Mouse (Mus musculus) limb, embryonic 15.5 days (tissue): ENCODE measurements at regions not wholly inside any gene's neighbourhood (a gene's known extent, or its start where the extent isn't known, plus 50 kb on each side); places are given as distances from the start of the nearest gene placed in this dataset.
A peak's percentile ranks its signal among the peaks of the same experiment; 100 is the strongest.

Source experiments
- ATAC-seq: fragments of 200-750 bp; cut with Nextera tagmentation; 2 replicates; pipeline ENCODE4 v1.8.0; 2017; ENCODE audit warnings: low read depth, moderate TSS enrichment; ENCODE audit not compliant: insufficient number of reproducible peaks, low FRiP score, low TSS enrichment
- H3K27ac ChIP-seq: fragments of 300-500 bp; sonication (generic); 2 replicates; pipeline ENCODE4 v1.5.1; 2015; ENCODE audit warnings: moderate library complexity, mild to moderate bottlenecking, inconsistent platforms
- H3K27me3 ChIP-seq: fragments of 300-500 bp; sonication (generic); 2 replicates; pipeline ENCODE4 v1.6.1; 2015; ENCODE audit warnings: inconsistent platforms
- H3K36me3 ChIP-seq: fragments of 300-500 bp; sonication (generic); 2 replicates; pipeline ENCODE4 v1.6.1; 2015; ENCODE audit warnings: inconsistent platforms
- H3K4me1 ChIP-seq: fragments of 300-500 bp; sonication (generic); 2 replicates; pipeline ENCODE4 v1.6.1; 2015; ENCODE audit warnings: inconsistent platforms
- H3K4me2 ChIP-seq: fragments of 300-500 bp; sonication (generic); 2 replicates; pipeline ENCODE4 v1.6.1; 2015; ENCODE audit warnings: mild to moderate bottlenecking, inconsistent platforms
- H3K4me3 ChIP-seq: fragments of 300-500 bp; sonication (generic); 2 replicates; pipeline ENCODE4 v1.5.1; 2015; ENCODE audit warnings: mild to moderate bottlenecking, inconsistent platforms
- H3K9ac ChIP-seq: fragments of 300-500 bp; sonication (generic); 2 replicates; pipeline ENCODE4 v1.6.1; 2015; ENCODE audit warnings: inconsistent platforms
- H3K9me3 ChIP-seq: fragments of 300-500 bp; sonication (generic); 2 replicates; pipeline ENCODE4 v1.6.1; 2016; ENCODE audit warnings: inconsistent platforms
- WGBS: fragments of 180-500 bp; shearing (Covaris S2); methylation state at CpG from one replicate; pipeline ENCODE4 v1.1.7; 2015; 5-methylcytosine and 5-hydroxymethylcytosine counted together

- Histone ChIP-seq H3K27me3 (no peaks in the 10 kb centered on the region), H3K4me3 (no peak overlapping the region), H3K9ac (no peak overlapping the region), H3K36me3 (no peaks in the 10 kb centered on the region), H3K9me3 (no peaks in the 10 kb centered on the region), H3K4me2 (no peak overlapping the region), H3K4me1 (peaks cover 4% of the 10 kb centered on the region; the same call in 1 of the 2 replicates), H3K27ac (no peak overlapping the region)
- no peak for ATAC-seq
- 56% methylated on average over 2 of the region's 2 CpGs for WGBS
These were observed 78.7 kb upstream of the Cntln start for GRCm38 (mm10) chr4:84805431-84805830.

GRCm38 (mm10) chr4:84793156-84793919 lies 90.8 kb upstream of the Cntln start:
- no peak overlapping the region for H3K27ac ChIP-seq
- H3K4me1 ChIP-seq = no peaks in the 10 kb centered on the region
- H3K36me3 ChIP-seq = no peaks in the 10 kb centered on the region
- ATAC-seq = no peak
- H3K27me3 ChIP-seq = no peaks in the 10 kb centered on the region
- WGBS = 42% methylated on average over 10 of the region's 10 CpGs
- H3K9me3 ChIP-seq = no peaks in the 10 kb centered on the region
- H3K4me3 ChIP-seq = no peak overlapping the region
- no peak overlapping the region for H3K9ac ChIP-seq
- no peak overlapping the region for H3K4me2 ChIP-seq

DNA sequence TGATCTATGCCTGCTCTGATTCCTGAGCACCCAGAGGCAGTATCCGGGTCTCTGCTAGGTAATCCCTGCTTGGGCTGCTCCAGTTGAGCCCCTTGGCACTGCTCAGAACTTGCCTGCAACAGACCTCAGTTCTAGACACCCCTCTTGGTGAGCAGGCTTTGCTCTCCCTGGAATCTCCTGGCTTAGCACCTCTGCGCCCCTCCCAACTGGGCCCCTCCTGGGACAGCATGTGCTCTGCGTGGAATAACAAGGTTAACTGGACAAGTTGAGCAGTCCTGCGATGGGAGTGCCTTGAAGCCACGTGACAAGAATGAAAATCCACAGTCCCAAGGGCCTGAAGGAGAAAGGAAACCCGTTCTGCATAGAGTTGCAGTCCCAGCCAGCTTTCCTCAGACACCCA lies 97.5 kb upstream of the Cntln start:
- Histone ChIP-seq H3K4me1 (peaks cover 13% of the 10 kb centered on the region), H3K9ac (no peak overlapping the region), H3K36me3 (no peaks in the 10 kb centered on the region), H3K27ac (0 out of 2 replicates have a peak overlapping the region, but pooled peaks have one; percentile 6), H3K4me3 (no peak overlapping the region), H3K9me3 (no peaks in the 10 kb centered on the region), H3K4me2 (no peak overlapping the region), H3K27me3 (no peaks in the 10 kb centered on the region)
- 40% methylated on average over 6 of the region's 6 CpGs for WGBS
- ATAC-seq = 0 out of 2 replicates have a peak, but pooled peaks have one; percentile 19

DNA sequence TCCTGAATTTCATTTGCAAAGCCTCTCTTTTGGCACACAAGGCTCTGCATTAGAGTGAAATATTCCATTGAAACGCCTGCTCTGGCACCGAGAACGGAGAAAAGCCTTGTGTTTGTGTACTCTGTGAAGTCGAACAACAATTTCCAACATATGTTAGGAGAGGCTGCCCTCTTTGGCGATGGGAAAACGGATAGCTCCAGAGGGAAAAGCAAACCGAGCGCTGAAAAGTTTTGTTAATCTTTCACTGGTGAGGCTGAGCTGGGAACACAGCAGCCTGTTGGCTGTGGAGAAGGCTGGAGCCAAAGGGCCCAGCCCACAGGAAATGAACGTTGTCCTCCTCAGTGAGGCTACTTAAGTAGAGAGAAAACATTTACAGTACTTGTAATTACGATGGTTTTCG lies 93.1 kb upstream of the Bnc2 start:
- 0 out of 2 replicates have a peak, but pooled peaks have one; percentile 55 for ATAC-seq
- Histone ChIP-seq H3K27me3 (no peaks in the 10 kb centered on the region), H3K4me1 (peaks cover 12% of the 10 kb centered on the region), H3K36me3 (no peaks in the 10 kb centered on the region), H3K27ac (peak overlapping the region; percentile 52), H3K9ac (no peak overlapping the region), H3K4me3 (no peak overlapping the region), H3K4me2 (peak overlapping the region; percentile 27), H3K9me3 (no peaks in the 10 kb centered on the region)
- 8% methylated on average over 11 of the region's 11 CpGs for WGBS

DNA sequence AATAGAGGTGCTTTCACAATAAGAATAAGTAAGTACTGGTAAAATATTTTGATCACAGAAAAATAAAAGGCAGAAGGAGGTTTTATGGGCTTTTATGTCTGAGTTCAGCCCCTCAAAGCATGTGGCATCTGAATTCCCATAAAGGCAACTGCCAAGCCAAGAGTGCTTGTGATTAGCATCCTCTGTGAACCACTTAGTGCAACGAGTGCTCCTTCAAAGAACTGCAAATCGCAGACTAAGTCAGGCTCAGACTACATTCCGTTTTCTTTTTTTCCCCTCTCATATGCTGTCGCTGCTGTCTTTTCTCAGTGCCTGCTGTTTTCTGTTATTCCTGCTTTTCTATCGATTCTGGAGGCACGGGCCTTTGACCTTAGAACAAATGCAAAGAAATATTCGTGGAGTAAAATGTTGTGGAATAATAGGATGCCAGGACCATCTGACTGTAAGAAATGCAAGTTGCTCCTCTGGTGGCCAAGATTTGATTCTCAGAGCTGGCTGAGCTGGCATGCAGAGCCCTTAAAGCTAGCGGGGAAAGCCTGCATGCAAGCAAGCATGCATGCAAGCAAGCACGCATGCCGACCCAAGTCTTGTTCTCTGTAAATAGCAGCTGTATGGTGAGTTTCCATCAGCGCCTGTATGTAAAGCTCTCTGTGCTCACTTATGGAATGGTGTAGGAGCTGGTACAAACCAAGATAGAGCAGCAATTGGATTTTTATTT lies 91.8 kb upstream of the Bnc2 start:
- 40% methylated on average over 11 of the region's 11 CpGs for WGBS
- H3K9me3 ChIP-seq = no peaks in the 10 kb centered on the region
- H3K4me3 ChIP-seq = no peak overlapping the region
- ATAC-seq = no peak
- H3K36me3 ChIP-seq = no peaks in the 10 kb centered on the region
- no peaks in the 10 kb centered on the region for H3K27me3 ChIP-seq
- peaks cover 12% of the 10 kb centered on the region for H3K4me1 ChIP-seq
- H3K27ac ChIP-seq = no peak overlapping the region
- no peak overlapping the region for H3K9ac ChIP-seq
- H3K4me2 ChIP-seq = no peak overlapping the region

- Histone ChIP-seq H3K4me1 (no peaks in the 10 kb centered on the region; the same call in 1 of the 2 replicates), H3K36me3 (no peaks in the 10 kb centered on the region), H3K9ac (no peak overlapping the region), H3K9me3 (no peaks in the 10 kb centered on the region), H3K4me3 (no peak overlapping the region), H3K27me3 (no peaks in the 10 kb centered on the region), H3K4me2 (no peak overlapping the region), H3K27ac (no peak overlapping the region)
- no peak for ATAC-seq
- 93% methylated on average over 5 of the region's 5 CpGs for WGBS
These were observed 82.1 kb upstream of the Bnc2 start for GRCm38 (mm10) chr4:84757172-84757571.

DNA sequence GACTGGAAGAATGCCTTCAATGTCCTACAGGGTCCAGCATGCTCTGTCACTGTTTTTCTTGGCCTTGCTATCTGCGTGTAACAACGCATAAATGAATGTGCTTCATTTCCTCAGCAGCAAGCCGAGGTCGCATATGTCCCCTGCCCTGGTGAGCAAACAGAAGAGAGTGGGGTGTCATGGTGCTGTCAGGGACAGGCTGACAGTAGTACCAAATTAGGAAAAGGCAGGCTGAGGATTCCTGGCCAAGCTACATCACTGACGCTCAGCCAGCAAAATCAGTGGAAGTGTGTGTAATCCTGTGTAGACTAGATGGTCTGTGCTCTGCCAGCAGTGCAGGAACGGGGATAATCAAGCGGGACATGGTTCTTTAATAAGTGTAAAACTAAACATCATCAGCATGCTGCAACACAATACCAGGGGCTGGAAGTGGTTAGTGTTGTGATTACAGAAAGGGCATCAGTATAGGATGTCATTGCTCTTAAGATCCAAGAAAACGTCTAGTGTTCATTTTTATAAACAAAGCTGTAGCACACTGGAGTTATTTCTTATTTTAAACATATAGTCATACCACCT lies 77.6 kb upstream of the Bnc2 start:
- 64% methylated on average over 8 of the region's 8 CpGs for WGBS
- Histone ChIP-seq H3K9ac (no peak overlapping the region), H3K27ac (no peak overlapping the region), H3K4me1 (no peaks in the 10 kb centered on the region; the same call in 1 of the 2 replicates), H3K9me3 (no peaks in the 10 kb centered on the region), H3K4me3 (no peak overlapping the region), H3K4me2 (no peak overlapping the region), H3K36me3 (no peaks in the 10 kb centered on the region), H3K27me3 (0 out of 2 replicates have a peak, but pooled peaks cover 5% of the 10 kb centered on the region)
- ATAC-seq = no peak

DNA sequence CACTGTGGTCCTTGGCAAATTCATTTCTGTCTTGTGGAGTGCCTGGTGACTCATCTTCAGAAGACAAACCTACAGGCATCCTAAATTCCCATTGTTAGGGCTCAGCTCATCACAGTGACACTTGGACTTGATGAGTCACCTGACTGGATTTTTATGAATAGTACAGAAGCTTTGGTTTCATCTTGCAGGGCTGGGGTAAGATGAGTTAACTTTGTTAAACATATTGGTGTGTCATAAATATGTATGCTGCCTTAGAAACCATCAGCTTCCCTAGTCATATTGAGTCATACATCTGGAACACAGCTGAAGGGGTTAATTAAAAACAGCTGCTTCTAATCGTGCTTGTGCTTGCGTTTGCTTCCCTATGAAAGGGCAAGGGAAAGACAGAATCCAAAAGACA lies 66.2 kb upstream of the Bnc2 start:
- peaks cover 5% of the 10 kb centered on the region; the same call in 1 of the 2 replicates for H3K4me1 ChIP-seq
- H3K9ac ChIP-seq = no peak overlapping the region
- H3K27me3 ChIP-seq = no peaks in the 10 kb centered on the region
- no peak overlapping the region for H3K4me2 ChIP-seq
- H3K36me3 ChIP-seq = no peaks in the 10 kb centered on the region
- H3K9me3 ChIP-seq = no peaks in the 10 kb centered on the region
- no peak for ATAC-seq
- WGBS = 5% methylated on average over 2 of the region's 2 CpGs
- peak overlapping the region; percentile 50; the same call in 1 of the 2 replicates for H3K27ac ChIP-seq
- no peak overlapping the region for H3K4me3 ChIP-seq

GRCm38 (mm10) chr4:84740816-84741215 lies 65.7 kb upstream of the Bnc2 start:
- WGBS = 30% methylated on average over 3 of the region's 3 CpGs
- Histone ChIP-seq H3K9me3 (no peaks in the 10 kb centered on the region), H3K4me1 (peaks cover 5% of the 10 kb centered on the region; the same call in 1 of the 2 replicates), H3K4me2 (no peak overlapping the region), H3K27ac (no peak overlapping the region), H3K9ac (no peak overlapping the region), H3K27me3 (no peaks in the 10 kb centered on the region), H3K36me3 (no peaks in the 10 kb centered on the region), H3K4me3 (no peak overlapping the region)
- no peak for ATAC-seq
